Mouse (Mus musculus) retina, embryonic 14.5 days (tissue): Measurements from ENCODE around the gene Hs3st3b1.

Experiments used
- DNase-seq: peaks from one replicate; pipeline ENCODE4 v3.0.0-alpha.2; 2015; ENCODE audit warnings: low spot score

The Hs3st3b1 gene

GRCm38 (mm10) chr11:63880296-63880695 lies 41.8 kb downstream of the Hs3st3b1 start:
- DNase-seq = no peak

GRCm38 (mm10) chr11:63879261-63879660 lies 42.8 kb downstream of the Hs3st3b1 start:
- no peak for DNase-seq

- no peak for DNase-seq
These were observed 43.5 kb downstream of the Hs3st3b1 start for GRCm38 (mm10) chr11:63878616-63879015.

- DNase-seq = no peak
These were observed 59.3 kb downstream of the Hs3st3b1 start for GRCm38 (mm10) chr11:63862746-63863145.

GRCm38 (mm10) chr11:63861982-63862381 lies 60.1 kb downstream of the Hs3st3b1 start:
- DNase-seq = no peak

- no peak for DNase-seq
These were observed 70.9 kb downstream of the Hs3st3b1 start for GRCm38 (mm10) chr11:63851041-63851730.

GRCm38 (mm10) chr11:63850261-63850660 lies 71.8 kb downstream of the Hs3st3b1 start:
- DNase-seq = no peak

- DNase-seq = no peak
These were observed 76.7 kb downstream of the Hs3st3b1 start for GRCm38 (mm10) chr11:63845379-63845778.

- DNase-seq = no peak
These were observed 77.4 kb downstream of the Hs3st3b1 start for GRCm38 (mm10) chr11:63844701-63845100.

- DNase-seq = no peak
These were observed 84.6 kb downstream of the Hs3st3b1 start for GRCm38 (mm10) chr11:63837526-63837925.
